Comparison of ENCODE assay signal across 19 mouse cellular contexts in genomic region chr7:4971710-4972109, GRCm38 (mm10). TPM values are rescaled to one million over a fixed set of nuclear protein-coding genes. Genes with fewer than 3 reads are reported as not detected.
A peak's percentile ranks its signal among the peaks of the same experiment; 100 is the strongest.
DNase-seq lines count a peak whose midpoint lies in the region; ATAC-seq and TF ChIP-seq lines count a peak whose summit lies in the region.
"Had no signal": no experiment of that assay in that cellular context is flagged by ENCODE, and none has a peak within 500 bp of the region (broad histone marks: within the 10 kb centered on the region; RNA-seq: fewer than 3 reads in every experiment).

No protein-coding gene starts in this region.

- no peaks in the 10 kb centered on the region; the same call in 1 of the 2 replicates for H3K9me3 ChIP-seq in heart, embryonic 11.5 days (replicated peaks; ENCODE audit: control insufficient read depth, low read length)
- no peaks in the 10 kb centered on the region for H3K9me3 ChIP-seq in midbrain, postnatal 0 days (ENCODE audit: low read length)
- H3K9me3 ChIP-seq: liver, embryonic 15.5 days had no signal

- DNase-seq in heart, adult 18-20 months = peak; percentile 66 to 79
- DNase-seq in heart, adult 9 months (ENCODE audit: low spot score in 2 of 2) = peak; percentile 56 to 58
- DNase-seq in heart, postnatal 36 days = peak; percentile 41 to 45
- DNase-seq in lung, postnatal 4 days = peak; percentile 50 to 75
- no peak for DNase-seq in frontal cortex, adult 2 months (ENCODE audit: extremely low spot score in 1 of 2, low spot score in 1 of 2)
- DNase-seq in midbrain, postnatal 0 days (ENCODE audit: low spot score) = no peak
- DNase-seq: B cell, adult 2 months; cerebellum, postnatal 25 days; midbrain, embryonic 14.5 days; right cerebral cortex, postnatal 25 days had no signal

- TF ChIP-seq CTCF in midbrain, postnatal 0 days (IDR thresholded peaks at IDR 0.05) = no peak

- H3K4me1 ChIP-seq in heart, embryonic 11.5 days (ENCODE audit: control insufficient read depth, insufficient read depth, low read length) = peaks cover 4% of the 10 kb centered on the region; the same call in 1 of the 2 replicates
- H3K4me1 ChIP-seq in midbrain, postnatal 0 days (ENCODE audit: insufficient read depth, low read length) = no peaks in the 10 kb centered on the region
- H3K4me1 ChIP-seq: limb, embryonic 13.5 days; liver, embryonic 15.5 days had no signal

- no peak overlapping the region for H3K4me3 ChIP-seq in heart, embryonic 11.5 days (ENCODE audit: low read depth, low read length)
- no peak overlapping the region for H3K4me3 ChIP-seq in midbrain, postnatal 0 days (ENCODE audit: low read depth, low read length)
- H3K4me3 ChIP-seq: limb, embryonic 13.5 days; liver, embryonic 15.5 days had no signal

- no peak overlapping the region for H3K4me2 ChIP-seq in heart, embryonic 11.5 days
- no peak overlapping the region for H3K4me2 ChIP-seq in midbrain, postnatal 0 days (ENCODE audit: low read depth, low read length, poor library complexity, severe bottlenecking)
- H3K4me2 ChIP-seq: limb, embryonic 13.5 days; liver, embryonic 15.5 days had no signal

- WGBS in heart, embryonic 11.5 days (ENCODE audit: insufficient replicate concordance) = 16% methylated on average over 7 of the region's 7 CpGs
- WGBS in midbrain, postnatal 0 days = 23% methylated on average over 7 of the region's 7 CpGs

- intact Hi-C loops in heart, postnatal 36 days (cut with DNase I) = no loop called here

- no peak overlapping the region for H3K9ac ChIP-seq in heart, embryonic 11.5 days (ENCODE audit: low read depth, low read length)
- H3K9ac ChIP-seq in midbrain, postnatal 0 days (replicated peaks; ENCODE audit: low read length, poor library complexity, severe bottlenecking) = no peak overlapping the region
- H3K9ac ChIP-seq: limb, embryonic 13.5 days; liver, embryonic 15.5 days had no signal

- no peak for ATAC-seq in heart, embryonic 11.5 days (replicated peaks; ENCODE audit: insufficient number of reproducible peaks, low FRiP score, low TSS enrichment)
- no peak for ATAC-seq in midbrain, postnatal 0 days (ENCODE audit: low FRiP score)
- no peak for ATAC-seq in megakaryocyte-erythroid progenitor cell, adult 5-6 weeks (replicated peaks; ENCODE audit: low FRiP score, low TSS enrichment, poor library complexity, severe bottlenecking)

- no peaks in the 10 kb centered on the region for H3K36me3 ChIP-seq in heart, embryonic 11.5 days (ENCODE audit: control insufficient read depth, insufficient read depth, low read length)
- H3K36me3 ChIP-seq in midbrain, postnatal 0 days (ENCODE audit: insufficient read depth, low read length) = no peaks in the 10 kb centered on the region
- H3K36me3 ChIP-seq: limb, embryonic 13.5 days; liver, embryonic 15.5 days had no signal

- H3K27ac ChIP-seq in heart, embryonic 11.5 days (ENCODE audit: low read depth, low read length) = no peak overlapping the region
- no peak overlapping the region for H3K27ac ChIP-seq in midbrain, postnatal 0 days (ENCODE audit: low read depth, low read length)
- H3K27ac ChIP-seq: limb, embryonic 13.5 days; liver, embryonic 15.5 days had no signal

- H3K27me3 ChIP-seq in heart, embryonic 11.5 days (ENCODE audit: control insufficient read depth, insufficient read depth, low read length) = no peaks in the 10 kb centered on the region
- no peaks in the 10 kb centered on the region for H3K27me3 ChIP-seq in midbrain, postnatal 0 days (ENCODE audit: insufficient read depth, low read length)
- H3K27me3 ChIP-seq: liver, embryonic 15.5 days; Patski had no signal

RNA-seq across cellular contexts. Expression of gene Sbk3, which starts 0.7 kb away (rescaled TPM):
- total RNA-seq in heart, adult 18-20 months (2021) = 10 to 100 TPM; 37.3 to 39.0 TPM
- polyA plus RNA-seq in heart, embryonic 11.5 days (2014; fragmentation: Nextera tagmentation; extraction: Ambion mirVana) = 0.44 and 0.49 TPM in 2 replicates
- 10 to 100 TPM; 31.5 to 45.5 TPM for total RNA-seq in heart, postnatal 36 days (2021)
- polyA plus RNA-seq in frontal cortex, adult 2 months (2012; rRNA removed) = 2.2 and 2.5 TPM in 2 replicates
- 0.49 and 1.8 TPM in 2 replicates for total RNA-seq in midbrain, postnatal 0 days (2014; rRNA removed)
- polyA plus RNA-seq in midbrain, postnatal 0 days (2015; fragmentation: Nextera tagmentation; extraction: Ambion mirVana) = 0.45 and 0.46 TPM in 2 replicates
- total RNA-seq in megakaryocyte-erythroid progenitor cell, adult 5-6 weeks (2014; fragmentation: Nextera tagmentation) = not detected in 2 replicates
- not detected in 2 replicates for total RNA-seq in megakaryocyte-erythroid progenitor cell, adult 5-6 weeks (2017)
- total RNA-seq: hematopoietic stem cell, adult 5-6 weeks had no signal
- polyA plus RNA-seq: intestine, embryonic 14.5 days; kidney, embryonic 14.5 days; limb, embryonic 13.5 days; liver, embryonic 15.5 days had no signal

RNA-seq across cellular contexts. Expression of gene Sbk2, which starts 7.5 kb away (rescaled TPM):
- 10 to 100 TPM; 25.9 to 30.0 TPM for total RNA-seq in heart, adult 18-20 months (2021)
- 3.3 and 5.4 TPM in 2 replicates for polyA plus RNA-seq in heart, embryonic 11.5 days (2014; fragmentation: Nextera tagmentation; extraction: Ambion mirVana)
- 10 to 100 TPM; 26.5 to 34.0 TPM for total RNA-seq in heart, postnatal 36 days (2021)
- polyA plus RNA-seq in frontal cortex, adult 2 months (2012; rRNA removed) = 0.22 and 0.27 TPM in 2 replicates
- 0.49 TPM in 1 of 2 replicates, not detected in the other for total RNA-seq in midbrain, postnatal 0 days (2014; rRNA removed)
- 0.20 TPM in 1 of 2 replicates, not detected in the other for polyA plus RNA-seq in midbrain, postnatal 0 days (2015; fragmentation: Nextera tagmentation; extraction: Ambion mirVana)
- total RNA-seq in megakaryocyte-erythroid progenitor cell, adult 5-6 weeks (2014; fragmentation: Nextera tagmentation) = 0.69 TPM in 1 of 2 replicates, not detected in the other
- total RNA-seq in megakaryocyte-erythroid progenitor cell, adult 5-6 weeks (2017) = not detected in 2 replicates
- total RNA-seq: hematopoietic stem cell, adult 5-6 weeks had no signal
- polyA plus RNA-seq: embryonic facial prominence, embryonic 11.5 days; liver, embryonic 15.5 days; midbrain, embryonic 14.5 days had no signal

RNA-seq across cellular contexts. Expression of gene Zfp579, which starts 24.2 kb away (rescaled TPM):
- 10 to 100 TPM; 11.0 to 12.6 TPM for total RNA-seq in heart, adult 18-20 months (2021)
- 32.5 and 38.8 TPM in 2 replicates for polyA plus RNA-seq in heart, embryonic 11.5 days (2014; fragmentation: Nextera tagmentation; extraction: Ambion mirVana)
- total RNA-seq in heart, postnatal 36 days (2021) = 10 to 100 TPM; 14.2 to 16.4 TPM
- polyA plus RNA-seq in frontal cortex, adult 2 months (2012; rRNA removed) = 49.7 and 60.9 TPM in 2 replicates
- 53.2 and 54.3 TPM in 2 replicates for total RNA-seq in midbrain, postnatal 0 days (2014; rRNA removed)
- polyA plus RNA-seq in midbrain, postnatal 0 days (2015; fragmentation: Nextera tagmentation; extraction: Ambion mirVana) = 43.1 and 43.3 TPM in 2 replicates
- total RNA-seq in megakaryocyte-erythroid progenitor cell, adult 5-6 weeks (2014; fragmentation: Nextera tagmentation) = 12.0 and 32.5 TPM in 2 replicates
- 0.76 and 2.2 TPM in 2 replicates for total RNA-seq in megakaryocyte-erythroid progenitor cell, adult 5-6 weeks (2017)

RNA-seq across cellular contexts. Expression of gene Zfp524, which starts 42.5 kb away (rescaled TPM):
- total RNA-seq in heart, adult 18-20 months (2021) = 10 to 100 TPM in 1 of 2 experiments, 1 to 10 TPM in 1; 9.2 to 11.8 TPM
- polyA plus RNA-seq in heart, embryonic 11.5 days (2014; fragmentation: Nextera tagmentation; extraction: Ambion mirVana) = 10.2 and 11.0 TPM in 2 replicates
- total RNA-seq in heart, postnatal 36 days (2021) = 10 to 100 TPM in 1 of 2 experiments, 1 to 10 TPM in 1; 9.7 to 10.4 TPM
- 11.7 and 13.5 TPM in 2 replicates for polyA plus RNA-seq in frontal cortex, adult 2 months (2012; rRNA removed)
- total RNA-seq in midbrain, postnatal 0 days (2014; rRNA removed) = 3.9 and 7.3 TPM in 2 replicates
- 2.9 and 3.5 TPM in 2 replicates for polyA plus RNA-seq in midbrain, postnatal 0 days (2015; fragmentation: Nextera tagmentation; extraction: Ambion mirVana)
- 16.6 and 19.9 TPM in 2 replicates for total RNA-seq in megakaryocyte-erythroid progenitor cell, adult 5-6 weeks (2014; fragmentation: Nextera tagmentation)
- 3.0 and 9.3 TPM in 2 replicates for total RNA-seq in megakaryocyte-erythroid progenitor cell, adult 5-6 weeks (2017)

RNA-seq across cellular contexts. Expression of gene Fiz1, which starts 42.8 kb away (rescaled TPM):
- 10 to 100 TPM; 16.2 to 17.0 TPM for total RNA-seq in heart, adult 18-20 months (2021)
- 25.5 and 25.9 TPM in 2 replicates for polyA plus RNA-seq in heart, embryonic 11.5 days (2014; fragmentation: Nextera tagmentation; extraction: Ambion mirVana)
- total RNA-seq in heart, postnatal 36 days (2021) = 10 to 100 TPM; 17.0 to 21.6 TPM
- 22.7 TPM in 2 replicates for polyA plus RNA-seq in frontal cortex, adult 2 months (2012; rRNA removed)
- total RNA-seq in midbrain, postnatal 0 days (2014; rRNA removed) = 35.5 and 36.1 TPM in 2 replicates
- 22.8 and 25.7 TPM in 2 replicates for polyA plus RNA-seq in midbrain, postnatal 0 days (2015; fragmentation: Nextera tagmentation; extraction: Ambion mirVana)
- 34.8 and 35.7 TPM in 2 replicates for total RNA-seq in megakaryocyte-erythroid progenitor cell, adult 5-6 weeks (2014; fragmentation: Nextera tagmentation)
- total RNA-seq in megakaryocyte-erythroid progenitor cell, adult 5-6 weeks (2017) = 19.8 and 32.7 TPM in 2 replicates

Comparison
In these comparisons a context has a peak if more than half of its experiments do, and no peak if none do; other contexts are left out.
1. DNase-seq: peak in heart, adult 18-20 months (2 of 2), heart, adult 9 months (2 of 2), heart, postnatal 36 days (2 of 2) and lung, postnatal 4 days (2 of 2); none in frontal cortex, adult 2 months (0 of 2) and midbrain, postnatal 0 days (single experiment).
2. RNA of gene Sbk3, which starts 0.7 kb away (total RNA-seq): 31.5 to 45.5 TPM in heart, postnatal 36 days and 37.3 to 39.0 TPM in heart, adult 18-20 months; 0.49 to 1.8 TPM in midbrain, postnatal 0 days and not detected in megakaryocyte-erythroid progenitor cell, adult 5-6 weeks; every median in the first group is over 10 times any median in the second.
3. RNA of gene Sbk2, which starts 7.5 kb away (total RNA-seq): 26.5 to 34.0 TPM in heart, postnatal 36 days and 25.9 to 30.0 TPM in heart, adult 18-20 months; 0.49 TPM in midbrain, postnatal 0 days and 0.69 TPM in megakaryocyte-erythroid progenitor cell, adult 5-6 weeks; every median in the first group is over 10 times any median in the second.